Mouse (Mus musculus) cerebellum, postnatal 14 days (tissue): ENCODE measurements around the gene Galnt10.

Experiments
- DNase-seq, 2 experiments: peaks; one replicate each; pipeline ENCODE4 v3.0.0; 2021; ENCODE audit warnings: mixed read lengths in 2 of 2

The Galnt10 gene

DNA sequence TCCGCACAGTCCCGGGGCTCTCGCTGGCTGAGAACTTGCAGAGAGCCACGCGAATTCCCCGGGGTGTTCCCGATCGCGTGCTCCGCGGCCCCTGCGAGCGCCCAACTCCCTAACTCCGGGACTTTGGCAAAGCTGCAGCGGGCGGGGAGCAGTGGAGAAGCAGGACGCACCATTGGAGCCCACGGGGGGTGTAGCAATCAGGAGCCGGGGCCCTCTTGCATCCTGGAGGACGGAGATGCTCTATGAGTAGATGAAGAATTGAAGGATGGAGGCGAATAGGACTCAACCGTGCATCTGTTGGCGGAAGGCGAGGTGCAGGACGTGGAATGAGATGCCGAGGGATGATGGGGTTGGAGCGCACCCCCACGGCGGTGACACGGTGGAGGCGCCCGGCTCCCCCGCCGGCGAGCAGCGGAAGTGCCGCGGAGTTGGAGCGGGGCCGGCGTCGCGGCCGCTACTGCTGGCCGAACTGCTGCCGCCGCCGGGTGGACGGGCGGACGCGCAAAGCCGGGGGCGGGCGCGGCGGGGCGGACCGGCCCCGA lies at the start of gene Galnt10:
Gene Galnt10, plus strand, starts transcription at position 425 of the 542 bp plus-strand sequence.
- DNase-seq, result peak; percentile 88 to 89

DNA sequence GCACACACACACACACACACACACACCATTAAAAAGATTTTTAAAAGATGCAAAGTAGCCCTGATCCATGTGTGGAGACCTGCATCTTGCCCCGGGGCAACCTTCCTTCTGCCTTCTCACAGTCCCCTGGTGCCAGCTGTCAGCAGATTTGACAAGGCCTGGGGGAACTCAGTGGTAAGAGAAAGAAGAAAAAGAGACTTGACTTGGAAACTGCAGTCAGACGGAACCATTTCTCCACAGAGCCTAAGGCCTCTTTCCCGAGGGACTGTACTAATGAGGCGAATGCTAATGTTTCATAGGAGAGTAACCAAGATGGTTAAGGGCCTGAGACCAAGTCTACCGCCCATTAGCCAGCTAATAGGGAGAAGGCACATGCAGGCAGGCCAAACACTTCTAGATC lies 49.3 kb upstream of the Galnt10 start:
- no peak for DNase-seq

DNA sequence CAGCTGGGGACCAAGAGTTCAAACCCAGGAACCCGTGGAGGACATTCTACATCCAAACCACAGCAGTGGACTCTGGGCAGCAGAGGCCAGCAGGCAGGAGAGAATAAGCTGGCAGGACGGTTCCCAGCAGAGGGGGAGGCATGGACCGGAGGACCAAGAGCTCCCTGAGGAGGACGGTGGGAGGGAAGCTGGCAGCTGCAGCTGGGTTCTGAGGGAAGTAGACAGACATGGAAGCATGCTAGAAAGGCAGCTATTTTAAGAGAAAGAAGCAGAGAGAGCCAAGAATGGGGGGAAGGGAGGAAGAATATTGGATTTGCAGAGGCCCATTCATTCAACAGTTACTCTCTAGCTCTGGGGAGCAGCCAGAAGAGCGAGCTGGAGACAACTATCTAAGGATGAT lies 47.1 kb upstream of the Galnt10 start:
- peak in 1 of 2 experiments; percentile 18 for DNase-seq

DNA sequence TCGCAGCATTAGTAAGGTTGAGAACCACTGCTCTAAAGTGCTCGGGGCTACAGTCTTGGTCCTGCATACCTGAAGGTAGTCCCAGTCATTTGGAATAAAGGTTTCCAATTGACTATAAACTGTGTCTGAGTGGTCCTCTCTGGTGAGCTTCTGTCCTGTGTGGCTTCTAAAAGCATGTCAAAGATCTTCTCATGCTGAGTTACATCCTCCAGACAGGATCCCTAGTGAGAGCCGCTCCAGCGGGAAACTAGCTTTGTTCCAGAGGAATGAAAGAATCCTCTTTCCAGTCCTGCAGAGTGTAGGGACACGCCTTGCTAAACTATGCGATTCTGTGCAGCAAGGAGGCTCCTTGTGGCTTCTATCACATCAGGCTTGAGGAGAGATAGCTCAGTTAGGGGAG lies 45.9 kb upstream of the Galnt10 start:
- peak in 1 of 2 experiments; percentile 11 for DNase-seq

DNA sequence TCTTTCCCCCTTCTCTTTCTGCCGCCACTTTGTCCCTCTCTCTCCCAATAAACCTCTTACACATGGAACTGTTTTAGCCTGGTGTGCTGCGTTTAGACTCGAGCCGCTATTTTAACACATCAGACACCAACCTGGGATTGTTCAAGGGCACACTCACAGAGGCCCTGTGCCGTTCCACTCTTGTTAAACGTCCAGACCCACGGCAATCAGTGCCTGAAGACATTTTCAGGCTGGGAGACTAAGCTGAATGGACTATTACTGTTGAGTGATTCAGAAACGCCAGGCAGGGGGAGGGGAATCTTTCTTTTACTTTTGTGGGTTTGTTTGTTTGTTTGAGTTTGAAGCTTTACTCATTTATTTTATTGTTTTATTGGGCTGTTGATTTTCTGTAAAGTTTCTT lies 45.1 kb upstream of the Galnt10 start:
- peak in 1 of 2 experiments; percentile 17 for DNase-seq

DNA sequence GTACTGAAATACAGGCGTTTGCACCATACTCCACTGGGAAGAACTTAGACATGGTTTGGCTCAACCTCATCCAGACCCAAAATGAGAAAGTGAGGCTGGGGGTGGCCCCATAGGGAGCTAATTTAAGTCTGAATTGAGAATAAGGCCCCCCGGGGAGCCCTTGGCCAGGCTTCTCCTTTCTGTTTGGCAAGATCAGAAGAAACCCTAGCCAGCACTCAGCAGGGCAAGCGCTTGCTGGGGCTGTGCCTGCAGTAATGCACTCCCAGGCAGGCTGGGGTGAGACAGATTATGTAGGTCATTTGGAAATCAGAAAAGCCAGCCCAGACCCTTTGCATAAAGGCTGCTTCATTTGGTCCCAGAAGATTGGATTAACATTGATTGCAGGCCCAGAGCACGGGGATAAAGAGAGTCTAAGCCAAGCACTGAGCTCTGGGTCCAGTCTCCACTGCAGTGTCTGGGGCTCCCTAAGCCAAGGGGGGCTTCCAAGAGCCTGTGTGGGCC lies 44.6 kb upstream of the Galnt10 start:
- DNase-seq, result peak; percentile 78 to 92

DNA sequence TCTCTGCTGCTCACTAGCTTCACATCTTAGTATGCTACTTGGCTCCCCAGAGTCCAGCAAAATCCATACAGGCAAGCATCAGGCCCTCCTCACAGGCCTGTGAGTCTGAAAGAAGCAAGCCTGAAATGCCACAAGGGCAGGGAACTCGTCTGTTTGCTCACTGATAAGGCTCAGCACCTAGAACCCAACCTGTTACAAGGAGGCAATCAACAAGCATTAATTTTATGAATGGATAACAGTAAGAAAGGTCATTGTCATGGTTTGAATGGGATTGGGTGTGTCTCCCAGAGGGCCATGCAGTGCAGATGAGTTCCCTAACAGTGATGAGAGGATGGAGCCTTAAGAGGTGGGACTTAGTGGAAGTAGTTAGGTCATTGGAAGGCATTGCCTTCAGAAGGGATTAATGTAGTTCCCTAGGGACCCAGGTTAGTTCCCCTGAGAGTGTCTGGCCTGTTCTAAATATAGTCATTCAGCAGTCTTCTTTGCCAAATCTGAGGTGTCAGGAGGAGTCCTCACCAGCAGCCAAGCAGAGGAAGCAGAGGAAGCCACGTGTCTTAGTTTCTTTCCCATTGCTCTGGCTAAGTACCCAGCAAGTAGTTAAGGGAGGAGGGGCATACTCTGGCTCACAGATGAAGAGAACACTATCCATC lies 43.3 kb upstream of the Galnt10 start:
- peak in 1 of 2 experiments; percentile 6 for DNase-seq

DNA sequence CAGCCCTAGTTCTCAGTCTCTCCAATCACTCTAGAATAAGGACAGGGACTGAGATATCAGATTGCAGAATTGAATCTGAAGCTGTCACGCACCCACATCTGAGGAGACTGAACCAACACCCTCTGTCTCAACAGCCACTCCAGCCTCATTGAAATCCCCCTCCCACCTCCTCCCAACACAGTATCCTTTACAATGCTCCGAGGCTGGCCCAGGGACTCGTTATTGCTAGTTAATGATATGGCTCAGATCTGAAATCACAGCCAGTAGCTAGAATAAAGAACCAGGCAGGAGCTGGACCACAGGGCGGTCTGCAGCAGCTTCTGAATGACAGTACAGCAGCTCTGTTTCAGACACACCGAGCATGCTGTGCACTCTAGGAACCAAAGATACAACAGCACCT lies 40.2 kb upstream of the Galnt10 start:
- DNase-seq, result no peak

DNA sequence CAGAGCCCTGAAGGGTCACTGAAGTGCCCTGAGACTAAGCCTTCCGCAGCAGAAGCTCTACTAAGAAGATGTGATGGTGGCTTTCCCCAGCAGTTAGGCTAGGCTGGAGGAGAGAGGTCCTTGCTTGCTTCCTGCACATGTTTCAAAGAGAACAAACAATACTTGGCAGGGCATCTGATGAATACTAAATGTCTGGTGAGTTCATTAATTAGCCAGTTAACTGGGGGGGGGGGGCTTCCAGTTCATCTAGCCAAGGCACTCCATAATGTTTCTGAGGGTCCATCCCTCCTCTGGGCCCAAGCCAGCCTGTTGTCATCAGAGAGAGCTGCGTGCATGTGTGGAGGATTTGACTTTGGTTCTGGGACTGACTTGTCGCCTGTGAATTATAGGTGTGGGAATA lies 39.6 kb upstream of the Galnt10 start:
- no peak for DNase-seq

DNA sequence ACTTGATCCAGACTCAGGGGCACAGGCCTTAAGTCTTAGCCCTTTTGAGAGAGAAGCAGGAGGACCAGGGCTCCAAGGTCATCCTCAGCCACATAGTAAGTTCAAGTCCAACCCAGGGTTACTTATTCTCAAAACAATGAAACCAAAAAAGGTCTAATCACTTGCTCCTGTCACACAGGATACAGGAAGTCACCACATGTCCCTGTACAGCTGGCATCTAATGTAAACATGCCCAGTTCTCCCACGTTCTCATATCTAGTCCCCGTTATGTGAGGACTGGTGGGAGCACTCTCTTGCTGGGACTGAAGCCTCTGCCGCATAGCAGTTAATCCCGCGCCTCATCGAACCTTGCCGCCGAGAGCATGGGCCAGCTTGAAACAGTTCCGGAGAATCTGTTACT lies 30.7 kb upstream of the Galnt10 start:
- no peak for DNase-seq

DNA sequence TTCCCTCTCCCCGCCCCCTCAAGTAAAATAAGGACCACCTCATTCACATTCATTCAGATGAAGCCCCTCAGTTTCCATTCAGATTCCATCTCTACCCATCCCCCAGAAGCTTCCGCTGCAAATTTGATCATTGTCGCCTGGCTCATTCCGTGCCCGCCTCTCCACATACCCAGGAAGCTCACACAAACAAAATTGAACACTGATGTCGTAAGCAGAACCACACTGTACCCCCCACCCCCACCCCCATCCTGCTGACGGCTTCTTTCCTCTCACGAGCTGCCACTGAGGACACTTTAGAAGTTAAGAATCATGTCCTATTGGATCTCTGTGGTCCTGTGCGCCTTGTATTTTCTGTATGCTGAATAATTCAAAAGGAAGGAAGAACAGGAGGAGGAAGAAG lies 30.0 kb upstream of the Galnt10 start:
- DNase-seq, result no peak

DNA sequence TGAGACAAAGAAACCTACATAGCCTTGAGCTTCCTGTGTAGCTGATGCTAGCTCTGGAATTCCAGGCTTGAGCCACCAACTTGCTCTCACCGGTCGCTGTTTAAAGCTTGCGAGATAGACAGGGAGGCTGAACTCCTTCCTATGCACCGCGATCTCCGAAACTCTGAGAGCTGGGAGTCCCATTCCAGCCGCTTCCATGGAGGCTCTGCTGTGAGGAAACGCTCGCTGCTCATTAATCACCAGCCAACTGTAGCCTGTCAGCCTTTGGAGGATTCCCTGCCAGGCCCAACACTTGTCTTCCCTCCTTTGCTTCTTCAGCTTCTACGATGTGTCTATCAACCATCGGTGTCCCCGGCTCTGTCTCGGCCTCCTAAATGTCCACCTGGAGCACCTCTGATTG lies 29.4 kb upstream of the Galnt10 start:
- no peak for DNase-seq

DNA sequence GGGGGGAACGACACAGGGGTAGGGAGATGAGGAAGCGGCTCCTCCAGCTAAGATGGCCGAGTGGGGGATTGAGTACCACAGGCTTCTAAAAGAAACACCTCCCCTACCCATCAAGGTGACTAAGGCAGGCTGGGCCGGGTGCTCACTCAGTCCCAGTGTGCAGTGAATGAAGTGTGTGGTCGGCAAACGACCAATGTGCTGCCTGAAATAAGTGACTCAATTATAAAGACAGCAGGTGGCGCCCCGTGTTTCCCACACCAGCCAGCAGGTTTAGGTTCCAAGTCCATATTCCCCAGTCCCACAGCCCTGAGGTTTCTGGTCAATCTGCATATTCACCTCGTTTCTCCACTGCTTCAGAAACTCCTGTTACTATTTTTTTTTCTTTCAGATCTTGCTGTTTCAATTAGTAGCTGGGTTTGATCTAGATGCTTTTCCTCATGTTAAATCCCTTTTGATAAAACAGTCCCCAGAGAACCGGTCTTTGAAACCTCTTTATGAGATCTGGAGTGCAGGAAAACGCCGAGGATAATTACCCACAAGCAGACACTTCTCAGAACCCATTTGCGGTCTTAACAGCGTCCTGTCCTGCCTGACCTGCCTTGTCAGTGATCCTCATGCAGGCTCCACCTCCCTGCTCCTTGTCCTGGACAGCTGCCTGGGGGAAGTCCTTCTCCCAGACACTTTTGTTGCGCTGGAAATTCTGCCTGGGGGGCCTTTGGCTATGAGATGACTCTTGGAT lies 27.5 kb upstream of the Galnt10 start:
- DNase-seq, result peak; percentile 48 to 53

DNA sequence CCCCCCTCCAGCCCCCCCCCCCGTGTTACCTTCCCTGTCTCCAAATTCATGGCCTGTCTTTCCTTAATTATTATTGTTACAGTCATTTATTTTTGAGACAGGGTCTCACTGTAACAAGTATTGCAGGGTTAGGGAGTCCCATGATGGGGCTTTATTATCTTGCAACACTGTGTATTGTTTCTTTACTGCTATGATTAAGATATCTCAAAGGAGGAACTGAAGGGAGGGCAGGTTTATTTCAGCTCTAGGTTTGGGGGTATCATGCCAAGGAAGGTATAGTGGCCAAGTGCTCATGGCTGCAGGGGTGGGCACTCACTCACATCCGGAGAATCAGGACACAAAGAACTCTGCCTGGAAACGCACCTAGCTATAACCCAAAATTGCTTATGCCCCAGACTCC lies 23.8 kb upstream of the Galnt10 start:
- DNase-seq, result no peak

DNA sequence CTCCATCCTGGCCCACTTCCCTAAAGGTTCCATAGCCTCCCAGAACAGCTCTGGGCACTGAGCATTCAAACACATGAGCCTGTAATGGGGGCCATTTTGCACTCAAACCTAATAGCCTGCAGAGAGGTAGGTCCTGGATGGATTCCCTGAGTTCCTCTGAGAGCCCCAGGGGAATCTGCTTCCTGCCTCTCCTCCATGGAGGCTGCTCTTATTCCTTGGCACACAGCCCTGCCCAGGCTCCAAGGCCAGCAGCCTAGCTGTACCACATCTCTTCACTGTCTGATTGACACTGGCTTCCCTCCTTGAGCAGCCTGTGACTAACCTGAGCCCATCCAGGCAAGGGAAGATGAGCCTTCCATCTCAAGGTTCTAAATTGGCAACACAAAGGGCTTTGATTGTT lies 23.4 kb upstream of the Galnt10 start:
- DNase-seq, result peak; percentile 23 to 26

DNA sequence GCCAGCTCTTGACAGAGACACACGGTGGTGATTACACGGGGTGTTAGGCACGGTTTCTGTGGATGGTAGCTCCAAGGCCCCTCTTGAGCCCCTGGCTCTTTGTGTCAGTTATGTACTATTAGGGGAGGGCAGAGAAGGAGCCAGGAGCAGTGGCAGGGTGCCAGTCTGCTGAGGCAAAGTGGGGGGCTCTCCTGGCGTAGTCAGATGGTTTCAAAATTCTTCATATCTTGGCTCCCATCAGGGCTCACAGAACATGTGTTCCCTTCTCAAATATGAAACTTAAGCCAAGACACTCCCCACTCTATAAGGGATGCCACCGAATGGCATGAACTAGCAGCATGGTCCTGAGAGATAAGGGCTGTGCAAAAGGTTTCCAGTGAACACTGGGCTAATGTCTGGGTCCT lies 20.8 kb upstream of the Galnt10 start:
- peak; percentile 63 to 71 for DNase-seq

DNA sequence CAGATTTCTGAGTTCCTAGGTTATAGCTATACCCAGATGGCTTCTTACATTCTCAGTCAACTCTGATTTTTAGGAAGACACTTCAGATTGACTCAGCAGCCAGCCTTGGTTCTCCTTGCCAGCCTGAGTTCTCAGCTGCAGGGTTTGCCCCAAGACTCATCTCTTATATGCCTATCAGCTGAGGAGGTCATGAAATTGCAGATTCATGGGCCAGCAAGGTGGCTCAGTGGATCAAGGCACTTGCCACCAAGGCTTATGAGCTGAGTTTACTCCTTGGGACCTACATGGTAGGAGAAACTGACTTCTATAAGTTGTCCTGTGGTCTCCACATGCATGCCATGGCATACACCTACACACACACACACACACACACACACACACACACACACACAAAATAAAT lies 19.8 kb upstream of the Galnt10 start:
- no peak for DNase-seq

DNA sequence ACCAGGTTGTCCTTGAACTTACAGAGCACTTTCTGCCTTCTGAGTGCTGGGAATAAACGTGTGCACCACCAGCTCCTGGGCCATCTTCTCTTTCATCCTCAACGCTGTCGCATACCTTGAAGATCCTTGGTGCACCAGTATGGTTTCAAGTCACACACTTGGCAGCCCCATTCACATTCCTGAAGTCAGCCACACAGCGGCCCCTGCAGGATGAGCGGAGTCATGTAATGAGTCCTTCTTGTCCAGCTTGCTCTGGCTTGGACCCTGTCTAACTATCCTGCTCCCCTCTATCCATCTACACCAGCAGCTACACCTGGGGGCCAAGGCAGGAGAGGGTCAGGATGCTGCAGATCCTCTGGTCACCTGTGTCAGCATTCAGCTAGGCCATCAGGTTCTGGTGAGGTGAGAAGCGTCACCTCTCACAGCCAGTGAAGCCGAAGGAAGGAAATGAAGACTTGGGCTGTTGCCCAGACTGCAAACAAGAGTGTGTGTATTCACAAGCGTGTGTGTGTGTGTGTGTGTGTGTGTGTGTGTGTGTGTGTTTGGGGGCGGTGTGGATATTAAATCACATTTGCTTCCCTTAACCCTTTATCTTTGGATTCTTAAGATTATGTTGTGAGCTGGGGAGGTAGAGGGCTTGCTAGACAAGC lies 18.0 kb upstream of the Galnt10 start:
- DNase-seq, result peak; percentile 43 to 74

DNA sequence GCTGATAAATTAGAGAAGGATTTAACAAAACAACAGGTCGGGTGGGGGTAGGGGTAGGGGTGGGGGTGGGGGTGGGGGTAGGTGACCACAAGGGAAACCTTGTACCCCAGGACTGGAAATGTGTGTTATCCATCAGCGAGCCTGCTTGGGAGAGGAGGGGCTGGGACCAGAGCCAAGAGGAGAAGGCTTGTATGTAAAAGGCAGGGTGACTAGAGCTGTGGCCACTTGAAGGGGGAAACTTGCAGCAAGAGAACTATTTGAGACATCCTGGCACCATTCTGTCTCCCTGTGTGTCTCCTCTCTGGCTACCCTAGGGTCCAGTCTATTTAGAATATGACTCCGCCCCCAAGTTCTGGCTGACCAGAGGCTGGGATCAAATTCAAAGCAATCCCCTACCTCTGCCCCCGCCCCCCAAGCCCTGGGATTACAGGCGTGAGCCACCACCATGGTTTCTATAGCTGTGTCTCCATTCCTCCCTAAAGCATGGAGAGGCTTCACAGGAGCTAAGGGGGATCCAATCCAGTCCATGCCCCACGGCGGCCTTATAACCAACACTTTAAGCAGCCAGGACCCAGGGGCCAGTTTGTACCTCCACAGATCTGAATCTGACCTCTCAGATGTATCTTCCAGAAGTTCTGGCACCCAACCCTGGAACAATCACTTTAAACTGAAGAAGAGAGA lies 13.3 kb upstream of the Galnt10 start:
- no peak for DNase-seq

DNA sequence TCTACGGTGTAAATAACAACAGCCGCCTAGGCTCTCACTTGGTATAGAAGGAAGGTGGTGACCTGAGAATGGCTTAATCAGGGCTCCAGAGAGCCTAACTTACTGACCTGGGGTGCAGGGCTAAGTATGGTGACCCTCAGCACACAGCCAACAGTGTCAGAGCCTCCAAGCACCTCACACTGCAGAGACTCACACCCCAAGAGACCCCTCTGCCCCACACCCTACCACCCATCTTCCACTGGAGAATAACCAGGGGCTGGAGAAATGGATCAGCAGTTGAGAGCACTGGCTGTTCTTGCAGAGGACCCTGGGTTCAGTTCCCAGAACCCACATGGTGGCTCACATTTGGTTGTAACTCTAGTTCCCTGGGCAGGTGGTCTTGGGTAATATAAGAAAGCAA lies 12.2 kb upstream of the Galnt10 start:
- DNase-seq, result no peak

DNA sequence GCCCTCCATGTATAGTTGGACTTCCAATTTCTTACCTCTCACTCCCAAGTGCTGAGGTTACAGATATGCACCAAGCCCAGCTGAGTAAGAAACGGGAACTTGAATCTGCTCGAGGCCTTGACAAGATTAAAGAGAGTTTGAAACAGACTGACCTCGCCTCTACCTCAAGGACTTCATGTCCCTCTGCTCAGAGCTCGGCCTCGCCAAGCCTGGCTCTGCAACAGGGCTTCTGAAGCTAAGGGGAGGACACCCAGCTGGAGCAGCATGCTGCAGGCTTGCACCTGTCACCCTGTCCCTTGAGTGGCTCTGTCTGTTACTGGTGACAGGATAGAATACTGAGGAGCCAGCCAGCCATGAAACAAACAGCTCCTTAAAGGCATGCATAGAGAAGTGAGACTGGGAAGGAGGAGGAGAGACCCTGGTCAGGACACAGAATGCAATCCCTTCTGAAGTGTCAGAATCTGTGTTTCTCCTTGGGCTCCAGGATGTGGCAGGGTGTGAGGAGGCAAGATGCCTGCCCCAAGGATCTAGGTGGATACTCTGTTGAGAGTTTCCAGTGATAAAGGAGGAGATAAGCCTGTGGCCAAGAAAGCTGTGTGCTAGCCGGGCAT lies 11.2 kb upstream of the Galnt10 start:
- DNase-seq, result no peak

DNA sequence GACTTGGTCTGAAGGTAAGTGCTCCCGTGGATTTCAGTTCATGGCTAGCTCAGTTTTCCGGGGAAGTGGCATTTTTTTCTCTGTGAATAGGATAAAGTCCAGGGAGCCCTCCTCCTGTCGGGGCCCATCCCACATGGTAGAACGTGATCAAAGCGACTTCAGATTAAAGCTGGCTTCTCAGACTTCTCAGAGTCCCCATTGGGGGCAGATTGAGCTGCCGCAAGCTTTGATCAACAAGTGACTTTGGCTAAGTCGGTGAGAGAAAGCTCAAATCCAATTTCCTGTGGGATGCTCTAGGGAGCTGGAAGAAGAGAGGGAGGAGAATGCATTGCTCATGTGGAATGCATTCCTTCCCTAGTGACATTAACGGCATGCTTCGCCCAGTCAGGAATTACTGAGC lies 10.1 kb upstream of the Galnt10 start:
- no peak for DNase-seq

DNA sequence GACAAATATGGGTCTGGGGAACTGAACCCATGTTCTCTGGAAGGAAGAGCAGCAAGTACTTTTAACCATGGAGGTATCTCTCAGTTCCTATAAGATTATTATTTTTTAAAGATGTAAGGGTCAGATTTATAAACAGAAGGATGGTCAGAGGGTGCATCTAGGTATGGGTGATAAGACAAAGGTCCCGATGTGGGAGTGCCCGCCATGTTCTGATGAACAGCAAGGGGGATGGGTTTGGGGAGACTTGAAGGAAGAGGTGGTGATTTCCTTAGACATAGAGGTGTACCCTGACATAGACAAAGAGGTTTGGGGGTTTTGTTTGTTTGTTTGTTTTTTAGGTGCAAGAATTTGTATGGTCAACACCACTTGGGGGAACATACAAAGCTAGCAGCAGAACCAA lies 1.6 kb upstream of the Galnt10 start:
- no peak for DNase-seq
